Mouse (Mus musculus): ENCODE data around the gene Zfp281. TPM values are rescaled to one million over a fixed set of nuclear protein-coding genes. Genes with fewer than 3 reads are reported as not detected.
A peak's percentile ranks its signal among the peaks of the same experiment; 100 is the strongest.

The Zfp281 gene
- total and polyA plus RNA-seq, 2 experiments, result 1.8 to 19.5 TPM

DNA sequence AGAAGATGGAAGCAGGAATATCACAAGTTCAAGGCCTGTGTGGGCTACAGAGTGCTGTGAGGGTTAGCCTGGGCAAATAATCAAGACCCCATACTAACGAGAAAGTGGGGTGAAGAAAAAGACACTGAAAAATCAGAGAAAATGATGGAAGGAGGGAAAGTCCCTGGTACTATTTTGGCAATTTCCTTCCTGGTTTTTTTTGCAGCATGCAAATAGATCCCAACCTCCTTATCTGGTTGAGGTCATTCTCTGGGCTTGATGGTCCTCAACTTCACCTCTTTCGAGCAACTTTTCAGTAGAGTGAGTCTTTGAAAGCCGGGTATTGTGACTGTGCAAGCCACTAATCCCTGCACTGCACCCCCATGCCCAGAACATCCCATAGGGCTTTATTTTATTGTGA lies 24.6 kb upstream of the Zfp281 start:
- TF ChIP-seq POLR2A (IDR thresholded peaks at IDR 0.05; ENCODE audit: extremely low read depth, insufficient read depth, low read length), result no peak
- no peak for TF ChIP-seq CTCF (IDR thresholded peaks at IDR 0.05; ENCODE audit: low read depth, low read length)
- H3K36me3 ChIP-seq (ENCODE audit: control insufficient read depth, insufficient read depth, low read length), result no peaks in the 10 kb centered on the region
- H3K79me2 ChIP-seq (ENCODE audit: control insufficient read depth, insufficient read depth, low read length), result no peaks in the 10 kb centered on the region
- no peak overlapping the region for H3K4me3 ChIP-seq (ENCODE audit: insufficient read depth, low read depth, low read length)
- no peaks in the 10 kb centered on the region for H3K27me3 ChIP-seq (ENCODE audit: control insufficient read depth, insufficient read depth, low read length)
- H3K27ac ChIP-seq (replicated peaks; ENCODE audit: insufficient read depth, low read depth, low read length), result no peak overlapping the region
- no peak for DNase-seq (ENCODE audit: extremely low read depth, low read depth, low spot score)
- 77% methylated on average over 3 of the region's 3 CpGs for WGBS
- no peak overlapping the region for H3K9ac ChIP-seq (ENCODE audit: low read depth, low read length)
- peaks cover 2% of the 10 kb centered on the region; the same call in 1 of the 2 replicates for H3K4me1 ChIP-seq (ENCODE audit: control insufficient read depth, insufficient read depth, low read length)

DNA sequence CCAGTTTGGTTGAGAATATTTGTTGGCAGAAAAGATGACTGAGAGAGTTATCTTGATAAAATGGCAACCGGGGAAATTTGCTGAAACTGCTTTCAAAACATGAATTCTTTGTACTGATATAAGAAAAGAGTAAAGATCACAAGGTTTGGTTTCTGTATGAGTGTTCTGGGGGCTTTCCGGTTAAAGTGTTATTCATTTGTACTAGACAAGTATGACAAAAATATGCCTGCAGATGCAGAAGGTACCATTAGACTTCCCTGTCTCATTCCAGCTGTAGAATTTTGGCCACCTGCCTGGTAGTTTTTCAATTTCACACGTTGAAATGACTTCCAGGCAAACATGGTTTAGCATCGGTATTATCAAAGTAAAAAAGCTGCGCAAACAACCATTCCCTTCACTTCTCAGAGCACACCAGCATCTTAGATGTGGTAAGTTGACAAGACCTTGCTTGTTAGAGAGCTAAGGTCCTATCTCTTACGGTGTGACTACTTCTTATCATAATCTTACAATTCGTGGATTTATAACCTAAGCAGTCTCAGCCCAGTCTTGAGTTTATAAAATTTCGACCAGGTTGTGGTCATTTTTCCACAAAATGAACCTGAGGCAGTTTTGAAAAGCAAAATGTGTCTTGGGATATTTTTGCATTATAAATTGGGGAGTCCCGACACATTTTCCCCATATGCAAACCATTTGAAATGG lies 23.9 kb upstream of the Zfp281 start:
- DNase-seq (ENCODE audit: extremely low read depth, low read depth, low spot score), result no peak
- 81% methylated on average over 9 of the region's 9 CpGs for WGBS
- Histone ChIP-seq H3K9ac (ENCODE audit: low read depth, low read length) (no peak overlapping the region), H3K36me3 (ENCODE audit: control insufficient read depth, insufficient read depth, low read length) (no peaks in the 10 kb centered on the region), H3K4me1 (ENCODE audit: control insufficient read depth, insufficient read depth, low read length) (peaks cover 2% of the 10 kb centered on the region; the same call in 1 of the 2 replicates), H3K27ac (replicated peaks; ENCODE audit: insufficient read depth, low read depth, low read length) (no peak overlapping the region), H3K4me3 (ENCODE audit: insufficient read depth, low read depth, low read length) (no peak overlapping the region), H3K79me2 (ENCODE audit: control insufficient read depth, insufficient read depth, low read length) (no peaks in the 10 kb centered on the region), H3K27me3 (ENCODE audit: control insufficient read depth, insufficient read depth, low read length) (no peaks in the 10 kb centered on the region)
- TF ChIP-seq CTCF (IDR thresholded peaks at IDR 0.05; ENCODE audit: low read depth, low read length) (no peak), POLR2A (IDR thresholded peaks at IDR 0.05; ENCODE audit: extremely low read depth, insufficient read depth, low read length) (no peak)

DNA sequence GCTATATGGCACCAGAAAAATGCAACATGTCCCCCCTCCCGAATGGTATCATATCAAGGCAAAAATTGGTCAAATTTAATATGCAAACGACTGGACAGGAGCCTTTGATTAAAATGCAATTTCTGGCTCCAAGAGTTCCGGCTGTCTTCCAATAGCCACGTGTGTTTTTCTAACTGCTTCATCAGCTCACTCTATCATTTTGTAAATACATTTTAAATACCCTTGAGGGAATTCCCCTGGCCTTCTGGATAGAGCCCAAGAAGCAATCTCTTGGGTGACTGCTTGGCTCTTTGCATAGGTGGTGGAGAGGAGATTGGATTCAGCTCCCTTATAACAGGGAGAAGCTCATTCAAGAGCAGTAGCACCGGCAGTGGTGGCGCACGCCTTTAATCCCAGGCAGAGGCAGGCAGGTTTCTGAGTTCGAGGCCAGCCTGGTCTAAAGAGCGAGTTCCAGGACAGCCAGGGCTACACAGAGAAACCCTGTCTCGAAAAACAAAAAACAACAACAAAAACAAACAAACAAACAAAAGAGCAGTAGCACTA lies 23.3 kb upstream of the Zfp281 start:
- no peak overlapping the region for H3K4me3 ChIP-seq (ENCODE audit: insufficient read depth, low read depth, low read length)

DNA sequence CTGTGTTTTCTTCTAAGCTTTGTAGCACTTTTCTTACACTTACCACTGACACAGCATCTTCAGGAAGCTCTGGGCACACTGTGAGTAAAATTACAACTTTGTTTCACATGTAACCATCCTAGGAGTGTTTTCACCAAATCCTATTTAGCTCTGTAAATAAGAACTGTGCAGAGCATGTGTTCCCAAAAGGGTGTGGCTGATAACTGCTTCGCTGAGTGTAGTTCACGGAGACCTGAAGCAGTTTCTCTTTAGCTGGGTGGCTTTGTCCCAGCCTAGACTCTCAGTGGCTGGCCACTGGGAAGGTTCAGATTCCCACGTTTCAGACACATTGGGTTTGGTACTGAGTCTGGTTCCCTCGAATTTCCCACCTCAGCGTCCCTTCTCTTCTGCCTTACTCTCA lies 22.4 kb upstream of the Zfp281 start:
- no peak for DNase-seq (ENCODE audit: extremely low read depth, low read depth, low spot score)
- H3K4me1 ChIP-seq (ENCODE audit: control insufficient read depth, insufficient read depth, low read length), result peaks cover 2% of the 10 kb centered on the region; the same call in 1 of the 2 replicates
- H3K27ac ChIP-seq (replicated peaks; ENCODE audit: insufficient read depth, low read depth, low read length), result no peak overlapping the region
- H3K4me3 ChIP-seq (ENCODE audit: insufficient read depth, low read depth, low read length), result no peak overlapping the region
- no peaks in the 10 kb centered on the region for H3K79me2 ChIP-seq (ENCODE audit: control insufficient read depth, insufficient read depth, low read length)
- WGBS, result 61% methylated on average over 5 of the region's 5 CpGs
- no peaks in the 10 kb centered on the region for H3K27me3 ChIP-seq (ENCODE audit: control insufficient read depth, insufficient read depth, low read length)
- H3K9ac ChIP-seq (ENCODE audit: low read depth, low read length), result no peak overlapping the region
- H3K36me3 ChIP-seq (ENCODE audit: control insufficient read depth, insufficient read depth, low read length), result no peaks in the 10 kb centered on the region
- TF ChIP-seq POLR2A (IDR thresholded peaks at IDR 0.05; ENCODE audit: extremely low read depth, insufficient read depth, low read length), result no peak
- TF ChIP-seq CTCF (IDR thresholded peaks at IDR 0.05; ENCODE audit: low read depth, low read length), result no peak

More for the DNA sequence above, 23.3 kb upstream of the Zfp281 start:
- Histone ChIP-seq H3K79me2 (ENCODE audit: control insufficient read depth, insufficient read depth, low read length) (no peaks in the 10 kb centered on the region), H3K4me1 (ENCODE audit: control insufficient read depth, insufficient read depth, low read length) (peaks cover 2% of the 10 kb centered on the region; the same call in 1 of the 2 replicates), H3K36me3 (ENCODE audit: control insufficient read depth, insufficient read depth, low read length) (no peaks in the 10 kb centered on the region), H3K9ac (ENCODE audit: low read depth, low read length) (no peak overlapping the region), H3K27ac (replicated peaks; ENCODE audit: insufficient read depth, low read depth, low read length) (no peak overlapping the region), H3K27me3 (ENCODE audit: control insufficient read depth, insufficient read depth, low read length) (no peaks in the 10 kb centered on the region)
- no peak for DNase-seq (ENCODE audit: extremely low read depth, low read depth, low spot score)
- TF ChIP-seq POLR2A (IDR thresholded peaks at IDR 0.05; ENCODE audit: extremely low read depth, insufficient read depth, low read length) (no peak), CTCF (IDR thresholded peaks at IDR 0.05; ENCODE audit: low read depth, low read length) (no peak)
- 84% methylated on average over 10 of the region's 10 CpGs for WGBS

DNA sequence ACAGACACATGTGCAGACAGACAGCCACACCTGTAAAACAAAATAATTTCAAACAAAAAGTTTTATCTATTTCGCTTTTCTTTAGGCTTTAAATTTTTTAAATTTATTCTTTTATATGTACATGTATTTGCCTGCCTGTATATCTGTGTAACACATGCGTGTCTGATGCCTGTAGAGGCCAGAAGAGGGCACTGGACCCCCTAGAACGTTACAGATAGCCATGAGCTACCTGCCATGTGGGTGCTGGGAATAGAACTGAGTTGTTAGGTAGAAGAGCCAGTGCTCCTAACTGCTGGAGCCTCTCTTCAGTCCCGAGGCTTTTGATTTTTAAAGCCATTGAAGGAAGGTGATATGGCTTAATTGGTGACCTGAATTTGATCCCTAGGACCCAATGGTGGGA lies 20.5 kb upstream of the Zfp281 start:
- Histone ChIP-seq H3K9ac (ENCODE audit: low read depth, low read length) (no peak overlapping the region), H3K27me3 (ENCODE audit: control insufficient read depth, insufficient read depth, low read length) (no peaks in the 10 kb centered on the region), H3K4me1 (ENCODE audit: control insufficient read depth, insufficient read depth, low read length) (peaks cover 2% of the 10 kb centered on the region; the same call in 1 of the 2 replicates), H3K27ac (replicated peaks; ENCODE audit: insufficient read depth, low read depth, low read length) (no peak overlapping the region), H3K79me2 (ENCODE audit: control insufficient read depth, insufficient read depth, low read length) (no peaks in the 10 kb centered on the region), H3K4me3 (ENCODE audit: insufficient read depth, low read depth, low read length) (no peak overlapping the region), H3K36me3 (ENCODE audit: control insufficient read depth, insufficient read depth, low read length) (no peaks in the 10 kb centered on the region)
- no peak for DNase-seq (ENCODE audit: extremely low read depth, low read depth, low spot score)
- 92% methylated on average over 4 of the region's 4 CpGs for WGBS
- TF ChIP-seq POLR2A (IDR thresholded peaks at IDR 0.05; ENCODE audit: extremely low read depth, insufficient read depth, low read length), result no peak
- TF ChIP-seq CTCF (IDR thresholded peaks at IDR 0.05; ENCODE audit: low read depth, low read length), result 0 out of 2 replicates have a peak, but pooled peaks have one; percentile 18

DNA sequence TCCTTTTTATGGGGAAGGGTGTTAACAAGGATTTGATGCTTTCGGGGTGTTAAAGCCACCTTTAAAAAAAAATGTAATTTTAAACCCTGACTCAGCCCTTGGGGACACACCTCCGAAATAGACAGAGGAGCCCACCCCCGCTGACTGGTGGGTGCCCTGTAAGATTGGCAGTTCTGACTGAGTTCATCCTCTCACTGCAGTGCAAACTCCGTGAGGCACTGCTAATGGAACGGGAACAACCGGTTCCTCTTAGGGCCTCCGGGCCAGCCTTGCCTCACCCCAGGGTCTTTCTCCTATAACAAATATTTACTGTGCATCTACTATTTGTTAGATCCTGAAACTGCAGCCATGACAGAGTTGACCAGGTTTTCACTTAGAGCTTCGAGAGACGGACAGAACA lies 18.9 kb upstream of the Zfp281 start:
- Histone ChIP-seq H3K79me2 (ENCODE audit: control insufficient read depth, insufficient read depth, low read length) (no peaks in the 10 kb centered on the region), H3K27ac (replicated peaks; ENCODE audit: insufficient read depth, low read depth, low read length) (no peak overlapping the region), H3K36me3 (ENCODE audit: control insufficient read depth, insufficient read depth, low read length) (no peaks in the 10 kb centered on the region), H3K4me3 (ENCODE audit: insufficient read depth, low read depth, low read length) (no peak overlapping the region), H3K27me3 (ENCODE audit: control insufficient read depth, insufficient read depth, low read length) (no peaks in the 10 kb centered on the region), H3K9ac (ENCODE audit: low read depth, low read length) (no peak overlapping the region), H3K4me1 (ENCODE audit: control insufficient read depth, insufficient read depth, low read length) (peaks cover 2% of the 10 kb centered on the region; the same call in 1 of the 2 replicates)
- no peak for TF ChIP-seq CTCF (IDR thresholded peaks at IDR 0.05; ENCODE audit: low read depth, low read length)
- WGBS, result 55% methylated on average over 9 of the region's 9 CpGs
- no peak for DNase-seq (ENCODE audit: extremely low read depth, low read depth, low spot score)
